Mouse (Mus musculus) lung, embryonic 15.5 days (tissue): ENCODE measurements around the gene Mad2l2. TPM values are rescaled to one million over a fixed set of nuclear protein-coding genes. Genes with fewer than 3 reads are reported as not detected.

ENCODE experiments used
- ATAC-seq: fragments of 200-750 bp; cut with Nextera tagmentation; 2 replicates; pipeline ENCODE4 v1.8.0; 2017; ENCODE audit warnings: moderate number of reproducible peaks, borderline replicate concordance; ENCODE audit not compliant: low FRiP score, low TSS enrichment; ENCODE audit errors: extremely low read depth
- H3K27ac ChIP-seq: fragments of 300-500 bp; sonication (generic); 2 replicates; pipeline ENCODE4 v1.5.1; 2015; ENCODE audit warnings: moderate library complexity, mild to moderate bottlenecking, inconsistent platforms
- H3K27me3 ChIP-seq: fragments of 300-500 bp; sonication (generic); 2 replicates; pipeline ENCODE4 v1.6.1; 2015; ENCODE audit warnings: inconsistent platforms
- H3K36me3 ChIP-seq: fragments of 300-500 bp; sonication (generic); 2 replicates; pipeline ENCODE4 v1.6.1; 2015; ENCODE audit warnings: inconsistent platforms
- H3K4me1 ChIP-seq: fragments of 300-500 bp; sonication (generic); 2 replicates; pipeline ENCODE4 v1.6.1; 2015; ENCODE audit warnings: inconsistent platforms
- H3K4me2 ChIP-seq: fragments of 300-500 bp; sonication (generic); 2 replicates; pipeline ENCODE4 v1.6.1; 2015; ENCODE audit warnings: inconsistent platforms, mild to moderate bottlenecking, moderate library complexity
- H3K4me3 ChIP-seq: fragments of 300-500 bp; sonication (generic); 2 replicates; pipeline ENCODE4 v1.5.1; 2015; ENCODE audit warnings: mild to moderate bottlenecking, inconsistent platforms
- H3K9ac ChIP-seq: fragments of 300-500 bp; sonication (generic); 2 replicates; pipeline ENCODE4 v1.6.1; 2015; ENCODE audit warnings: inconsistent platforms
- H3K9me3 ChIP-seq: fragments of 300-500 bp; sonication (generic); 2 replicates; pipeline ENCODE4 v1.6.1; 2016; ENCODE audit warnings: inconsistent platforms
- WGBS: fragments of 180-500 bp; shearing (Covaris S2); methylation state at CpG from one replicate; pipeline ENCODE4 v1.1.7; 2015; 5-methylcytosine and 5-hydroxymethylcytosine counted together
- polyA plus RNA-seq: library from polyadenylated mRNA; unstranded; fragments of >200 nt; fragmentation: Nextera tagmentation; extraction: Ambion mirVana; gene quantifications from 2 replicates; pipeline ENCODE4 v1.2.1, GENCODE M21; 2015

The Mad2l2 gene
- polyA plus RNA-seq, 1 experiment from 2014 or later = 51.9 TPM

- no peaks in the 10 kb centered on the region for H3K36me3 ChIP-seq
- no peak for ATAC-seq
- H3K4me3 ChIP-seq = no peak overlapping the region
- peaks cover 16% of the 10 kb centered on the region for H3K4me1 ChIP-seq
- H3K9me3 ChIP-seq = no peaks in the 10 kb centered on the region
- 65% methylated on average over 2 of the region's 2 CpGs for WGBS
- H3K27me3 ChIP-seq = peaks cover 49% of the 10 kb centered on the region
- H3K9ac ChIP-seq = no peak overlapping the region
- no peak overlapping the region for H3K27ac ChIP-seq
- H3K4me2 ChIP-seq = no peak overlapping the region
Measured at GRCm38 (mm10) chr4:148128672-148129071, 1.5 kb upstream of the Mad2l2 start.

- ATAC-seq = peak; percentile 93
- Histone ChIP-seq H3K4me3 (peak within 1 kb of the TSS; percentile 67), H3K4me1 (peaks cover 16% of the 10 kb centered on the region), H3K27me3 (peaks cover 49% of the 10 kb centered on the region), H3K4me2 (peak within 1 kb of the TSS; percentile 99), H3K9me3 (no peaks in the 10 kb centered on the region), H3K27ac (no peak within 1 kb of the TSS), H3K9ac (peak within 1 kb of the TSS; percentile 54), H3K36me3 (no peaks in the 10 kb centered on the region)
- 0% methylated on average over 65 of the region's 87 CpGs for whole genome bisulfite sequencing
Measured at GRCm38 (mm10) chr4:148130561-148131413, 603 bp downstream of the Mad2l2 start, which contains the start of gene Draxin. Gene Draxin (minus strand): TSS chr4:148130698.

GRCm38 (mm10) chr4:148131497-148132081 is 1.4 kb downstream of the Mad2l2 start:
- no peaks in the 10 kb centered on the region for H3K9me3 ChIP-seq
- no peak overlapping the region for H3K27ac ChIP-seq
- no peaks in the 10 kb centered on the region for H3K36me3 ChIP-seq
- H3K4me1 ChIP-seq = peaks cover 16% of the 10 kb centered on the region
- peaks cover 49% of the 10 kb centered on the region for H3K27me3 ChIP-seq
- peak overlapping the region; percentile 67 for H3K4me3 ChIP-seq
- peak overlapping the region; percentile 27; the same call in 1 of the 2 replicates for H3K9ac ChIP-seq
- peak overlapping the region; percentile 99 for H3K4me2 ChIP-seq
- 1% methylated on average over 21 of the region's 21 CpGs for WGBS
- ATAC-seq = peak; percentile 40; the same call in 1 of the 2 replicates

- Histone ChIP-seq H3K27me3 (peaks cover 34% of the 10 kb centered on the region), H3K4me1 (peaks cover 13% of the 10 kb centered on the region), H3K4me2 (no peak overlapping the region), H3K9me3 (no peaks in the 10 kb centered on the region), H3K27ac (no peak overlapping the region), H3K36me3 (no peaks in the 10 kb centered on the region), H3K9ac (no peak overlapping the region), H3K4me3 (no peak overlapping the region)
- ATAC-seq = no peak
- 63% methylated on average over 8 of the region's 8 CpGs for WGBS
Measured at GRCm38 (mm10) chr4:148134988-148135387, 4.8 kb downstream of the Mad2l2 start.

GRCm38 (mm10) chr4:148137503-148137902 is 7.3 kb downstream of the Mad2l2 start:
- Histone ChIP-seq H3K4me2 (no peak overlapping the region), H3K27ac (no peak overlapping the region), H3K9ac (no peak overlapping the region), H3K36me3 (no peaks in the 10 kb centered on the region), H3K27me3 (peaks cover 10% of the 10 kb centered on the region), H3K4me1 (0 out of 2 replicates have a peak, but pooled peaks cover 5% of the 10 kb centered on the region), H3K9me3 (no peaks in the 10 kb centered on the region), H3K4me3 (no peak overlapping the region)
- no peak for ATAC-seq
- 66% methylated on average over 8 of the region's 8 CpGs for WGBS

- Histone ChIP-seq H3K36me3 (no peaks in the 10 kb centered on the region), H3K9me3 (no peaks in the 10 kb centered on the region), H3K9ac (peak overlapping the region; percentile 65), H3K4me1 (0 out of 2 replicates have a peak, but pooled peaks cover 5% of the 10 kb centered on the region), H3K4me2 (peak overlapping the region; percentile 96), H3K27ac (peak overlapping the region; percentile 89; the same call in 1 of the 2 replicates), H3K4me3 (peak overlapping the region; percentile 79), H3K27me3 (peaks cover 7% of the 10 kb centered on the region)
- ATAC-seq = peak; percentile 9; the same call in 1 of the 2 replicates
- under 1% methylated on average over 12 of the region's 12 CpGs for WGBS
Measured at GRCm38 (mm10) chr4:148139767-148140097, 9.5 kb downstream of the Mad2l2 start.

GRCm38 (mm10) chr4:148140098-148141011 is 10.2 kb downstream of the Mad2l2 start:
- Histone ChIP-seq H3K4me1 (0 out of 2 replicates have a peak, but pooled peaks cover 5% of the 10 kb centered on the region), H3K27me3 (peaks cover 7% of the 10 kb centered on the region), H3K9ac (peak overlapping the region; percentile 65), H3K4me2 (peak overlapping the region; percentile 96), H3K9me3 (no peaks in the 10 kb centered on the region), H3K36me3 (no peaks in the 10 kb centered on the region), H3K4me3 (peak overlapping the region; percentile 79), H3K27ac (peak overlapping the region; percentile 89)
- peak; percentile 93 for ATAC-seq
- under 1% methylated on average over 65 of the region's 65 CpGs for WGBS

GRCm38 (mm10) chr4:148143721-148144120 is 13.5 kb downstream of the Mad2l2 start:
- Histone ChIP-seq H3K4me3 (no peak overlapping the region), H3K4me2 (no peak overlapping the region), H3K27ac (no peak overlapping the region), H3K4me1 (0 out of 2 replicates have a peak, but pooled peaks cover 5% of the 10 kb centered on the region), H3K27me3 (no peaks in the 10 kb centered on the region; the same call in 1 of the 2 replicates), H3K9me3 (no peaks in the 10 kb centered on the region), H3K9ac (no peak overlapping the region), H3K36me3 (no peaks in the 10 kb centered on the region)
- no peak for ATAC-seq
- 72% methylated on average over 5 of the region's 5 CpGs for WGBS

GRCm38 (mm10) chr4:148147714-148148113 is 17.5 kb downstream of the Mad2l2 start:
- no peak for ATAC-seq
- H3K27ac ChIP-seq = no peak overlapping the region

GRCm38 (mm10) chr4:148149540-148149939 is 19.4 kb downstream of the Mad2l2 start:
- H3K4me3 ChIP-seq = no peak overlapping the region
- WGBS = 51% methylated on average over 12 of the region's 12 CpGs
- no peak for ATAC-seq
- no peaks in the 10 kb centered on the region for H3K27me3 ChIP-seq
- H3K9ac ChIP-seq = no peak overlapping the region
- no peaks in the 10 kb centered on the region for H3K36me3 ChIP-seq
- no peaks in the 10 kb centered on the region for H3K9me3 ChIP-seq
- no peak overlapping the region for H3K4me2 ChIP-seq
- no peak overlapping the region for H3K27ac ChIP-seq
- H3K4me1 ChIP-seq = peaks cover 6% of the 10 kb centered on the region; the same call in 1 of the 2 replicates

More at GRCm38 (mm10) chr4:148147714-148148113, 17.5 kb downstream of the Mad2l2 start:
- Histone ChIP-seq H3K4me3 (no peak overlapping the region), H3K36me3 (no peaks in the 10 kb centered on the region), H3K27me3 (no peaks in the 10 kb centered on the region), H3K4me1 (peaks cover 6% of the 10 kb centered on the region; the same call in 1 of the 2 replicates), H3K4me2 (no peak overlapping the region), H3K9ac (no peak overlapping the region), H3K9me3 (no peaks in the 10 kb centered on the region)
- 89% methylated on average over 2 of the region's 2 CpGs for WGBS

GRCm38 (mm10) chr4:148150242-148150641 is 20.1 kb downstream of the Mad2l2 start:
- Histone ChIP-seq H3K9me3 (no peaks in the 10 kb centered on the region), H3K4me3 (no peak overlapping the region), H3K27me3 (no peaks in the 10 kb centered on the region), H3K9ac (no peak overlapping the region), H3K36me3 (no peaks in the 10 kb centered on the region), H3K4me2 (no peak overlapping the region; the same call in 1 of the 2 replicates), H3K27ac (no peak overlapping the region), H3K4me1 (peaks cover 6% of the 10 kb centered on the region; the same call in 1 of the 2 replicates)
- WGBS = 56% methylated on average over 7 of the region's 7 CpGs
- ATAC-seq = no peak
